Mouse (Mus musculus): ENCODE measurements around the gene Gm49358. TPM values are rescaled to one million over a fixed set of nuclear protein-coding genes. Genes with fewer than 3 reads are reported as not detected.

Gm49358 gene
- polyA plus RNA-seq, 1 experiment, result not detected

DNA sequence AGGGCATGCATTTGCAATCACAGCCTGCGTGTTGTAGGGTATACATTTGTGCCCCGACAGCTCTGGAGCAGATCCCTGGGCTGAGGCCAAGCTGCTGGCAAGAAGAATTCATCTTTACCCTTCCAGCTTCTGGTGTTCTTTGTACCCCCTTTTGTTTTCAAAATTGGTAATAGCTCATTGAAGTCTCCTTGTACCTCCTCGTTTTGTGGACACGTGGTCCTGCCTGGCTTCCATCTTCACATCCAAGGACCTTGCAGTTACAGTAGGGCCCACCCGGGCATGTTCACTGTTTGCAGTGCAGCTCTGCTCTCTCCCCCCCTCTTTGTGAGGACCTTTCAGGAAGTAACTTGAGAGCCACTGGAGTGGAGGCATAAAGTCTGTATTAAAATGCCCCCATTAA lies 24.4 kb downstream of the Gm49358 start:
- 24% methylated on average over 5 of the region's 5 CpGs for WGBS
- no peak for TF ChIP-seq POLR2A (IDR thresholded peaks at IDR 0.05; ENCODE audit: borderline replicate concordance, insufficient read depth, low read length)
- no peak for TF ChIP-seq CTCF (IDR thresholded peaks at IDR 0.05; ENCODE audit: borderline replicate concordance, insufficient read depth, low read depth, low read length)
- no peak overlapping the region for H3K27ac ChIP-seq (ENCODE audit: insufficient read depth, low read length)
- peak in 1 of 2 experiments; percentile 24 for DNase-seq
- H3K27me3 ChIP-seq (ENCODE audit: control insufficient read depth, insufficient read depth, low read length), result no peaks in the 10 kb centered on the region
- peaks cover 11% of the 10 kb centered on the region for H3K4me1 ChIP-seq (ENCODE audit: control insufficient read depth, insufficient read depth, low read length)
- H3K4me3 ChIP-seq (replicated peaks; ENCODE audit: insufficient read depth, low read depth, low read length), result no peak overlapping the region

- TF ChIP-seq CTCF (IDR thresholded peaks at IDR 0.05; ENCODE audit: borderline replicate concordance, insufficient read depth, low read depth, low read length) (no peak), POLR2A (IDR thresholded peaks at IDR 0.05; ENCODE audit: borderline replicate concordance, insufficient read depth, low read length) (no peak)
- no peak for DNase-seq
- WGBS, result 86% methylated on average over 7 of the region's 7 CpGs
Observed at GRCm38 (mm10) chr10:86789146-86789672, 25.4 kb downstream of the Gm49358 start.

DNA sequence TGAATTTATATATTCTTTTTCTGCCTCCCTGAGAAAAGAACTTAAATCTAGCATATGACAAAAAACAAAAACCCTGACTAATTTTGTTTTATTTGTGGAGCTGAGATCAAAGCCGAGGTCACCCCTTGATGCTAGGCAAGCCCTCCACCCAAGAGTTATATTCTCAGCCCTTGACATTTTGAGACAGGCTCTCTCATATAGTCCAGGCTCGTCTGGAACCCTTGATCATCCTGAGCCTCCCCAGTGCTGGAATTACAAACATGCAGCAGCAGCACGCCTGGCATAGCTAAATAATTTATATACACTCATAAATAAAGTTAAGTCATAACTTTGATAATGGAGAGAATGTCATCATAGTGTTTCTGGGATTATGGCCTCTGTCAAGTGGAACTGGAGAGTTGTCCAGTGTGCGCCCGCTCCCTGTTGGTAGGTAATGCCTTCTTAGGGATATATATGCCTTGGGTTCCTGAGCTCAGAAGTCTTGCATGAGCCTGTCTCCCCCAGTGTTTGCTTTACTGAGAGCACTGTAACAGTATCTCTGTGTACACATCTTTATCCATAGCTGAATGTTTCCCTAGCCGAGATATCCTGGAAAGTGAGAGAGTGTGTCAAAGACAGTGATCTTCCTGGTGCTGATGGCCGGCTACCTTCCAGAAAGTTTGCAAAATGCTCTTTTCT lies 27.9 kb downstream of the Gm49358 start:
- WGBS, result 93% methylated on average over 7 of the region's 7 CpGs
- H3K27ac ChIP-seq (ENCODE audit: insufficient read depth, low read length), result no peak overlapping the region
- no peaks in the 10 kb centered on the region for H3K27me3 ChIP-seq (ENCODE audit: control insufficient read depth, insufficient read depth, low read length)
- H3K4me1 ChIP-seq (ENCODE audit: control insufficient read depth, insufficient read depth, low read length), result peaks cover 29% of the 10 kb centered on the region
- DNase-seq, result no peak
- no peak overlapping the region for H3K4me3 ChIP-seq (replicated peaks; ENCODE audit: insufficient read depth, low read depth, low read length)
- TF ChIP-seq POLR2A (IDR thresholded peaks at IDR 0.05; ENCODE audit: borderline replicate concordance, insufficient read depth, low read length) (no peak), CTCF (IDR thresholded peaks at IDR 0.05; ENCODE audit: borderline replicate concordance, insufficient read depth, low read depth, low read length) (no peak)

More at GRCm38 (mm10) chr10:86789146-86789672, 25.4 kb downstream of the Gm49358 start:
- no peak overlapping the region for H3K4me3 ChIP-seq (replicated peaks; ENCODE audit: insufficient read depth, low read depth, low read length)
- H3K27ac ChIP-seq (ENCODE audit: insufficient read depth, low read length), result no peak overlapping the region
- peaks cover 15% of the 10 kb centered on the region for H3K4me1 ChIP-seq (ENCODE audit: control insufficient read depth, insufficient read depth, low read length)
- no peaks in the 10 kb centered on the region for H3K27me3 ChIP-seq (ENCODE audit: control insufficient read depth, insufficient read depth, low read length)

- Histone ChIP-seq H3K4me3 (replicated peaks; ENCODE audit: insufficient read depth, low read depth, low read length) (no peak overlapping the region), H3K27me3 (ENCODE audit: control insufficient read depth, insufficient read depth, low read length) (no peaks in the 10 kb centered on the region), H3K4me1 (ENCODE audit: control insufficient read depth, insufficient read depth, low read length) (peaks cover 23% of the 10 kb centered on the region), H3K27ac (ENCODE audit: insufficient read depth, low read length) (no peak overlapping the region)
- peak in 1 of 2 experiments; percentile 28 for DNase-seq
- TF ChIP-seq CTCF (IDR thresholded peaks at IDR 0.05; ENCODE audit: borderline replicate concordance, insufficient read depth, low read depth, low read length), result no peak
- TF ChIP-seq POLR2A (IDR thresholded peaks at IDR 0.05; ENCODE audit: borderline replicate concordance, insufficient read depth, low read length), result no peak
- WGBS, result 36% methylated on average over 2 of the region's 2 CpGs
Observed at GRCm38 (mm10) chr10:86793509-86793951, 29.8 kb downstream of the Gm49358 start.

DNA sequence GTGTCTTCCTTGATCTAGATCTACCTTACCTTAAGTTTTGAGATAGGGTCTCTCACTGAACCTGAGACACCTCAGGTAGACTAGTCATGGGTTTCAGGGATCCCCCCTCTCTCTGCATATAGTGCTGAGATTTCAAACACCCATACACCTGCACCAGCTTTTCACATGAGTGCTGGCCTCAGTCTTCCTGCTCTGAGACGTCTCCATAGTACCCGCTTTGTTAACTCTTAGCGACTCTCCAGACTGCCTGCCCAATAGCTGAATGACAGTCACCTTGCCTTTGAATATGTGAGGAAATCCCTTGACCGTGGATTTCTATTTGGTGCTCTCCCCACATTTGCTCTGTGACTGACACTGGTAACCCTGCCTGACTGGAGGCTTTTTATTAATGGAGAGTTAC lies 30.4 kb downstream of the Gm49358 start:
- no peak overlapping the region for H3K27ac ChIP-seq (ENCODE audit: insufficient read depth, low read length)
- H3K27me3 ChIP-seq (ENCODE audit: control insufficient read depth, insufficient read depth, low read length), result no peaks in the 10 kb centered on the region
- 90% methylated on average over 4 of the region's 4 CpGs for WGBS
- H3K4me1 ChIP-seq (ENCODE audit: control insufficient read depth, insufficient read depth, low read length), result peaks cover 23% of the 10 kb centered on the region
- no peak for DNase-seq
- TF ChIP-seq POLR2A (IDR thresholded peaks at IDR 0.05; ENCODE audit: borderline replicate concordance, insufficient read depth, low read length), result no peak
- TF ChIP-seq CTCF (IDR thresholded peaks at IDR 0.05; ENCODE audit: borderline replicate concordance, insufficient read depth, low read depth, low read length), result no peak
- H3K4me3 ChIP-seq (replicated peaks; ENCODE audit: insufficient read depth, low read depth, low read length), result no peak overlapping the region

DNA sequence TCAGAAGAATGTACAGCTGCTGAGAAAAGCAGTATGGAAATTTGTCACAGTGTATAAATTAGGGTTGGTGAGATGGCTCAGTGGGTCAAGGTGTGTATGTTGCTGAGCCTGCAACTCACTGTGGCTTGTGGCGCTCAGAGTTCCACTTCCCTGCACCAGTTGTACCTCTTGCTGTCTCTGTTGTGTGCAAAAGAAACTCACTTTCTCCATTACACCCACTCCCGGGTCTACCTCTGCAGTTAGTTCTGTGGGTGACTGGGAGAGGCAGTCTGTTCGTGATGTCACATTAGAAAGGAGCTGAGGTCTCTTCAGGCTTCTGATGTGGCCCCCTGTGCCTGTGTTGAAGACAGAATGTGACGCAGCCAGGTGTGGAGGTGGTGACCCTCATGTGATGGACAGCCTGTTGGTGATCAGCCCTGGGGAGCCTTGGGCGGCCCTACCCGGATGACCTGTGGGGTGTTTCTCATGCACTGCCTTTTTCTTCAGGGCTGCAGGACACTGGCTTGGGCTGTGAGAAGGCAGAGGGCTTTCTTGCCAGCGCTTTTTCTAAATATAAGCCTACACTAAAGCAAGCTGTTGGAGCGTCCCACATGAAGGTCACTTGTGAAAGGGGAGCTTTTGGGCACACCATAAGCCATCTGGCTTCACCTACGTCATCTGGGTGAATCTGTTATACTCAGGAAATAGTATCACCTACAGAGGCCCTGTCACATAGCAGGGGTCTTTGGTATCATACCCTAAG lies 31.2 kb downstream of the Gm49358 start:
- H3K27me3 ChIP-seq (ENCODE audit: control insufficient read depth, insufficient read depth, low read length), result no peaks in the 10 kb centered on the region
- WGBS, result 57% methylated on average over 9 of the region's 9 CpGs
- 0 out of 2 replicates have a peak overlapping the region, but pooled peaks have one; percentile 29 for H3K27ac ChIP-seq (ENCODE audit: insufficient read depth, low read length)
- peak; percentile 42 to 56 for DNase-seq
- no peak for TF ChIP-seq CTCF (IDR thresholded peaks at IDR 0.05; ENCODE audit: borderline replicate concordance, insufficient read depth, low read depth, low read length)
- no peak for TF ChIP-seq POLR2A (IDR thresholded peaks at IDR 0.05; ENCODE audit: borderline replicate concordance, insufficient read depth, low read length)
- H3K4me3 ChIP-seq (replicated peaks; ENCODE audit: insufficient read depth, low read depth, low read length), result no peak overlapping the region
- peaks cover 20% of the 10 kb centered on the region for H3K4me1 ChIP-seq (ENCODE audit: control insufficient read depth, insufficient read depth, low read length)

DNA sequence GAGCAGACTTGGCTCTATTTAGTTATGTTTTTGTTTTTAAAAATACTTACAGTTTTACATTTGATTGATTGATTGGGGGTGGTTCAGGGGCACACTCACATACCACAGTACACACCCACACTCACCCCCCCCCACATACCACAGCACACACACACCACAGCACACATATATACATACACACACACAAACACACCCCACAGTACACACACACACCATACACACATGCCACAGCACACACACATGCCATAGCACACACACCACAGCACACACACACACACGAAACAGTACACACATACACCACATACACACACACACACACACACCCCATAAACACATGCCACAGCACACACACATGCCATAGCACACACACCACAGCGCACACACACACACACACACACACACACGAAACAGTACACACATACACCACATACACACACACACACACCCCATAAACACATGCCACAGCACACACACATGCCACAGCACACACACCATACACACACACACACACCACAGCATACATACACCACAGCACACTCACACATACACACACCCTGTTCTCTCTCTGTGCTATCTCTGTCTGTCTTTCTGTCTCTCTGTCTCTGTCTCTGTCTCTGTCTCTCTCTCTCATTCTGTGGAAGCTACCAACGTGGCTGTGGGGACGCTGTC lies 32.4 kb downstream of the Gm49358 start:
- no peaks in the 10 kb centered on the region for H3K27me3 ChIP-seq (ENCODE audit: control insufficient read depth, insufficient read depth, low read length)
- DNase-seq, result no peak
- H3K4me1 ChIP-seq (ENCODE audit: control insufficient read depth, insufficient read depth, low read length), result peaks cover 20% of the 10 kb centered on the region
- WGBS, result 94% methylated on average over 5 of the region's 5 CpGs
- H3K4me3 ChIP-seq (replicated peaks; ENCODE audit: insufficient read depth, low read depth, low read length), result no peak overlapping the region
- TF ChIP-seq POLR2A (IDR thresholded peaks at IDR 0.05; ENCODE audit: borderline replicate concordance, insufficient read depth, low read length) (no peak), CTCF (IDR thresholded peaks at IDR 0.05; ENCODE audit: borderline replicate concordance, insufficient read depth, low read depth, low read length) (no peak)
- H3K27ac ChIP-seq (ENCODE audit: insufficient read depth, low read length), result no peak overlapping the region
